Mouse (Mus musculus) hindbrain, embryonic 11.5 days (tissue): ENCODE data around the gene Man2a1. TPM values are rescaled to one million over a fixed set of nuclear protein-coding genes. Genes with fewer than 3 reads are reported as not detected.

Source experiments
- ATAC-seq: fragments of 200-750 bp; cut with Nextera tagmentation; 2 replicates; pipeline ENCODE4 v1.8.0; 2017; ENCODE audit warnings: mild to moderate bottlenecking, moderate TSS enrichment, moderate library complexity; ENCODE audit not compliant: low FRiP score
- DNase-seq: peaks from one replicate; pipeline ENCODE4 v3.0.0-alpha.2; 2015; ENCODE audit warnings: low spot score
- H3K27ac ChIP-seq: fragments of 300-500 bp; sonication (generic); 2 replicates; pipeline ENCODE4 v1.5.1; 2014; ENCODE audit warnings: mild to moderate bottlenecking, low read depth, low read length
- H3K27me3 ChIP-seq: fragments of 300-500 bp; sonication (generic); 2 replicates; pipeline ENCODE4 v1.6.1; 2014; ENCODE audit warnings: mild to moderate bottlenecking, low read length, moderate library complexity, mixed read lengths; ENCODE audit not compliant: control insufficient read depth, insufficient read depth
- H3K36me3 ChIP-seq: fragments of 300-500 bp; sonication (generic); 2 replicates; pipeline ENCODE4 v1.6.1; 2014; ENCODE audit warnings: mild to moderate bottlenecking, low read length, moderate library complexity, mixed read lengths; ENCODE audit not compliant: control insufficient read depth, insufficient read depth
- H3K4me1 ChIP-seq: fragments of 300-500 bp; sonication (generic); replicated peaks from 2 replicates; pipeline ENCODE4 v1.6.1; 2014; ENCODE audit warnings: low read length, mixed read lengths; ENCODE audit not compliant: control insufficient read depth, insufficient read depth
- H3K4me2 ChIP-seq: fragments of 300-500 bp; sonication (generic); replicated peaks from 2 replicates; pipeline ENCODE4 v1.6.1; 2014; ENCODE audit warnings: mild to moderate bottlenecking, low read depth, low read length
- H3K4me3 ChIP-seq: fragments of 300-500 bp; sonication (generic); 2 replicates; pipeline ENCODE4 v1.5.1; 2014; ENCODE audit warnings: low read depth, low read length
- H3K9ac ChIP-seq: fragments of 300-500 bp; sonication (generic); 2 replicates; pipeline ENCODE4 v1.6.1; 2014; ENCODE audit warnings: low read depth, low read length
- H3K9me3 ChIP-seq: fragments of 300-500 bp; sonication (generic); 2 replicates; pipeline ENCODE4 v1.6.1; 2016; ENCODE audit warnings: low read length; ENCODE audit not compliant: control insufficient read depth
- WGBS: fragments of 180-500 bp; shearing (Covaris S2); extraction: QIAGEN DNeasy Blood & Tissue Kit; methylation state at CpG from one replicate; pipeline ENCODE4 v1.1.7; 2014; 5-methylcytosine and 5-hydroxymethylcytosine counted together
- polyA plus RNA-seq: library from polyadenylated mRNA; unstranded; fragments of >200 nt; fragmentation: Nextera tagmentation; extraction: Ambion mirVana; gene quantifications from 2 replicates; pipeline ENCODE4 v1.2.1, GENCODE M21; 2014

Man2a1 gene
- polyA plus RNA-seq, 1 experiment from 2014 or later: 5.9 TPM

DNA sequence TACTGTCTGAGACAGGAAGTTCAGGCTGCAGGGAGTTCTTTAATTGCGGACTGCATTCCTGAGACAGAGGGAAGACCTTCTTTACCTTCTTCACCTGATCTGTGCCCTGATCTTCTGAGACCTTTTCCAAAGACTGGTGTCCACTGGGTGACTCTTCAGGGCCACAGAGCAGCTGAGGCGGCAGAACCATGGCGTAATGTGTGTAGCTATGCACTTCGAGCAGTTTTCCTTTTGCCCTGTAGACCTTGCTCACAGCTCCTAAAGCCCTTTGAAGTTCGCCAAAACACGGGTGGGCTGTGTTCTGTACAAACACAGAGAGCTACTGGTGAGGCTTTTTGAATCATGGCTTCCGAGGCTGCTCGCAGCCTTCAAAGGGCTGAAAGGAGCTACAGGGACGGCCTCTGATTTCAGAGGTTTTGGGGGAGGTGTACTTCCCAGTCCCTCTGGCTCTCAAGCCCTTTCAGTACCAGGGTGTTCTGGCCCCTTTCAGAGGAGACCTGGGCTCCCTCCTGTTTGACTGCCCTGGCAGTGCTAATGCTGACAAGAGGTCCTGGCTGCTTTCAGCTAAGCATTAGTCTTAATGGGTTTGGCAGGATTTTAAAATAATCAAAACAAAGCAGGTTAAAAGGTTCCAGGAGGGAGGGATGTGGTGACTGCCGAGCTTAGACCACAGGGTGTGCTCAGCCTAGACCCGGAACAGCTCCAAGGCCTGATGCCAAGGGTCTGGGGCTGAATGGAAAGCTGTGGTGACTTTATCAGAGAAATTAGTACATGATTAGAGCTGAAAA is 201.8 kb downstream of the Man2a1 start:
- no peak for ATAC-seq
- peak; percentile 18 for DNase-seq
- Histone ChIP-seq H3K36me3 (no peaks in the 10 kb centered on the region), H3K27ac (no peak overlapping the region), H3K9ac (no peak overlapping the region), H3K4me3 (no peak overlapping the region), H3K9me3 (no peaks in the 10 kb centered on the region), H3K4me1 (no peaks in the 10 kb centered on the region), H3K4me2 (no peak overlapping the region), H3K27me3 (no peaks in the 10 kb centered on the region)
- 51% methylated on average over 11 of the region's 11 CpGs for WGBS

DNA sequence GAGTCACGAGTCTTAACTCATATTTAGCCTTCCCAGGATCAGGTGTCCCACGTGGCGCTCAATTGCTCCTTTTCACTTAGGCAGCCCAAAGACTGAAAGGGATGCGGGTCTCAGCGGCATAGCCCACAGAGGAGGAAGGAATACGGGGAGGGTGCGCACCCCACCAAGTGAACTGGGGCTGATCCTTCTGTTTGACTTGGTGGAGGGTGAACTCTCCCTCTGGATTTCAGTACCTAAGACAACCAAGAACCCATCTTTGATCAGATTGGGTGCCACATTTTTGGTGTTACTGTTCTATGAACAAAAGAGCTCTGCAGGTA is 202.4 kb downstream of the Man2a1 start:
- Histone ChIP-seq H3K9me3 (no peaks in the 10 kb centered on the region), H3K4me3 (no peak overlapping the region), H3K4me2 (no peak overlapping the region), H3K27ac (no peak overlapping the region), H3K36me3 (no peaks in the 10 kb centered on the region), H3K4me1 (no peaks in the 10 kb centered on the region), H3K27me3 (no peaks in the 10 kb centered on the region), H3K9ac (no peak overlapping the region)
- WGBS: 68% methylated on average over 7 of the region's 7 CpGs
- ATAC-seq (no peak), DNase-seq (no peak)

Other genes with a start within 250 kb of the Man2a1 start
- gene 4930583I09Rik, start 235.3 kb downstream of the Man2a1 start, polyA plus RNA-seq: not detected in 2 replicates